Mouse (Mus musculus) heart, postnatal 0 days (tissue): Measurements from ENCODE around the gene Pdzrn3.

Experiments used
- CTCF ChIP-seq: IDR thresholded peaks from 2 replicates; pipeline ENCODE4 v1.5.1; 2016; ENCODE audit warnings: antibody characterized with exemption, control low read depth, low read depth
- EP300 ChIP-seq: IDR thresholded peaks from 2 replicates; pipeline ENCODE4 v1.6.1; 2016; ENCODE audit warnings: antibody characterized with exemption, low read depth

- TF ChIP-seq EP300 (no peak), CTCF (no peak)
Observed at GRCm38 (mm10) chr6:101363904-101364303, 13.8 kb downstream of the Pdzrn3 start.
